Mouse (Mus musculus): ENCODE results near the gene BC048507. TPM values are rescaled to one million over a fixed set of nuclear protein-coding genes. Genes with fewer than 3 reads are reported as not detected.
"Not testable (repeated sequence)": the region's sequence is repeated elsewhere in the genome, so short reads cannot be mapped to it uniquely, and the experiment has no call there.

BC048507 gene
- not detected for polyA plus RNA-seq (2012; fragmentation: generic; extraction: Trizol)

GRCm38 (mm10) chr13:67863026-67863425, at the start of gene BC048507:
BC048507 (plus strand) TSS chr13:67863326.
- TF ChIP-seq CEBPB (IDR thresholded peaks at IDR 0.05; ENCODE audit: insufficient read depth, poor library complexity, severe bottlenecking) = no peak
- no peak for TF ChIP-seq MYOG (IDR thresholded peaks at IDR 0.05; ENCODE audit: control insufficient read depth in 1 of 3, insufficient read depth in 1 of 3, insufficient read length in 2 of 3, low read depth in 2 of 3)
- no peak for TF ChIP-seq REST (IDR thresholded peaks at IDR 0.05; ENCODE audit: insufficient read depth, insufficient read length)
- no peak for TF ChIP-seq MAX (IDR thresholded peaks at IDR 0.05; ENCODE audit: low read depth)
- no peak for TF ChIP-seq E2F4 (IDR thresholded peaks at IDR 0.05; ENCODE audit: insufficient read depth)
- TF ChIP-seq SRF (IDR thresholded peaks at IDR 0.05; ENCODE audit: control insufficient read depth, insufficient read length, low read depth) = no peak
- no peak for TF ChIP-seq POLR2A (IDR thresholded peaks at IDR 0.05; ENCODE audit: insufficient read length, low read depth)
- no peak for TF ChIP-seq USF1 (IDR thresholded peaks at IDR 0.05; ENCODE audit: low read depth)
- no peak for TF ChIP-seq TCF3 (IDR thresholded peaks at IDR 0.05; ENCODE audit: insufficient read length, low read depth)
- TF ChIP-seq TCF12 (IDR thresholded peaks at IDR 0.05; ENCODE audit: insufficient read depth, poor library complexity, severe bottlenecking) = no peak
- TF ChIP-seq MYOD1 (IDR thresholded peaks at IDR 0.05; ENCODE audit: control insufficient read depth in 1 of 3, insufficient read length in 2 of 3, low read depth in 2 of 3) = no peak
- no peak for TF ChIP-seq POLR2AphosphoS2 (IDR thresholded peaks at IDR 0.05; ENCODE audit: insufficient read length, low read depth)
- Histone ChIP-seq H3K4me2 (ENCODE audit: low read depth) (no peak within 1 kb of the TSS), H3K79me2 (ENCODE audit: control insufficient read depth, insufficient read depth) (no peaks in the 10 kb centered on the region)

GRCm38 (mm10) chr13:67813710-67814660, 49.1 kb upstream of the BC048507 start, which contains the start of gene Zfp273:
Zfp273 (plus strand) TSS chr13:67813740.
- TF ChIP-seq MYOD1 (IDR thresholded peaks at IDR 0.05; ENCODE audit: control insufficient read depth in 1 of 3, insufficient read length in 2 of 3, low read depth in 2 of 3) = no peak
- TF ChIP-seq USF1 (IDR thresholded peaks at IDR 0.05; ENCODE audit: low read depth) = no peak
- no peak for TF ChIP-seq SRF (IDR thresholded peaks at IDR 0.05; ENCODE audit: control insufficient read depth, insufficient read length, low read depth)
- TF ChIP-seq POLR2AphosphoS2 (IDR thresholded peaks at IDR 0.05; ENCODE audit: insufficient read length, low read depth) = no peak
- TF ChIP-seq TCF3 (IDR thresholded peaks at IDR 0.05; ENCODE audit: insufficient read length, low read depth) = no peak
- TF ChIP-seq CEBPB (IDR thresholded peaks at IDR 0.05; ENCODE audit: insufficient read depth, poor library complexity, severe bottlenecking) = no peak
- no peak for TF ChIP-seq REST (IDR thresholded peaks at IDR 0.05; ENCODE audit: insufficient read depth, insufficient read length)
- TF ChIP-seq MYOG (IDR thresholded peaks at IDR 0.05; ENCODE audit: control insufficient read depth in 1 of 3, insufficient read depth in 1 of 3, insufficient read length in 2 of 3, low read depth in 2 of 3) = no peak
- Histone ChIP-seq H3ac (ENCODE audit: control insufficient read depth, insufficient read length) (no peak within 1 kb of the TSS), H3K36me3 (ENCODE audit: control insufficient read depth, insufficient read depth) (no peaks in the 10 kb centered on the region), H3K4me2 (ENCODE audit: low read depth) (peak within 1 kb of the TSS; percentile 79), H3K79me2 (ENCODE audit: control insufficient read depth, insufficient read depth) (no peaks in the 10 kb centered on the region), H3K27me3 (ENCODE audit: control insufficient read depth, insufficient read depth, insufficient read length) (no peaks in the 10 kb centered on the region), H3K4me3 (peak within 1 kb of the TSS; percentile 33)

More at GRCm38 (mm10) chr13:67863026-67863425, at the start of gene BC048507:
- H3ac ChIP-seq (ENCODE audit: control insufficient read depth, insufficient read length) = no peak within 1 kb of the TSS
- no peaks in the 10 kb centered on the region for H3K27me3 ChIP-seq (ENCODE audit: control insufficient read depth, insufficient read depth, insufficient read length)
- H3K36me3 ChIP-seq (ENCODE audit: control insufficient read depth, insufficient read depth) = no peaks in the 10 kb centered on the region
- H3K4me3 ChIP-seq = no peak within 1 kb of the TSS

- Histone ChIP-seq H3ac (ENCODE audit: control insufficient read depth, insufficient read length) (no peak overlapping the region), H3K79me2 (ENCODE audit: control insufficient read depth, insufficient read depth) (no peaks in the 10 kb centered on the region), H3K36me3 (ENCODE audit: control insufficient read depth, insufficient read depth) (no peaks in the 10 kb centered on the region), H3K4me3 (no peak overlapping the region), H3K27me3 (ENCODE audit: control insufficient read depth, insufficient read depth, insufficient read length) (no peaks in the 10 kb centered on the region), H3K4me2 (ENCODE audit: low read depth) (no peak overlapping the region)
- TF ChIP-seq MAX (IDR thresholded peaks at IDR 0.05; ENCODE audit: low read depth) (no peak), REST (IDR thresholded peaks at IDR 0.05; ENCODE audit: insufficient read depth, insufficient read length) (no peak), TCF12 (IDR thresholded peaks at IDR 0.05; ENCODE audit: insufficient read depth, poor library complexity, severe bottlenecking) (no peak), MYOG (IDR thresholded peaks at IDR 0.05; ENCODE audit: control insufficient read depth in 1 of 3, insufficient read depth in 1 of 3, insufficient read length in 2 of 3, low read depth in 2 of 3) (no peak), E2F4 (IDR thresholded peaks at IDR 0.05; ENCODE audit: insufficient read depth) (no peak), POLR2A (IDR thresholded peaks at IDR 0.05; ENCODE audit: insufficient read length, low read depth) (no peak), POLR2AphosphoS2 (IDR thresholded peaks at IDR 0.05; ENCODE audit: insufficient read length, low read depth) (no peak), USF1 (IDR thresholded peaks at IDR 0.05; ENCODE audit: low read depth) (no peak), MYOD1 (IDR thresholded peaks at IDR 0.05; ENCODE audit: control insufficient read depth in 1 of 3, insufficient read length in 2 of 3, low read depth in 2 of 3) (no peak)
These were observed 44.5 kb upstream of the BC048507 start for GRCm38 (mm10) chr13:67818636-67819035.

GRCm38 (mm10) chr13:67830911-67831336, 32.2 kb upstream of the BC048507 start, which contains the start of gene Gm10037:
Gm10037 (plus strand) TSS chr13:67831106.
- Histone ChIP-seq H3K4me3 (no peak within 1 kb of the TSS), H3K4me2 (ENCODE audit: low read depth) (no peak within 1 kb of the TSS), H3ac (ENCODE audit: control insufficient read depth, insufficient read length) (no peak within 1 kb of the TSS), H3K36me3 (ENCODE audit: control insufficient read depth, insufficient read depth) (no peaks in the 10 kb centered on the region), H3K27me3 (ENCODE audit: control insufficient read depth, insufficient read depth, insufficient read length) (no peaks in the 10 kb centered on the region), H3K79me2 (ENCODE audit: control insufficient read depth, insufficient read depth) (no peaks in the 10 kb centered on the region)
- TF ChIP-seq MYOG (IDR thresholded peaks at IDR 0.05; ENCODE audit: control insufficient read depth in 1 of 3, insufficient read depth in 1 of 3, insufficient read length in 2 of 3, low read depth in 2 of 3) (no peak), E2F4 (IDR thresholded peaks at IDR 0.05; ENCODE audit: insufficient read depth) (no peak), MYOD1 (IDR thresholded peaks at IDR 0.05; ENCODE audit: control insufficient read depth in 1 of 3, insufficient read length in 2 of 3, low read depth in 2 of 3) (no peak), TCF12 (IDR thresholded peaks at IDR 0.05; ENCODE audit: insufficient read depth, poor library complexity, severe bottlenecking) (no peak), TCF3 (IDR thresholded peaks at IDR 0.05; ENCODE audit: insufficient read length, low read depth) (no peak), POLR2AphosphoS2 (IDR thresholded peaks at IDR 0.05; ENCODE audit: insufficient read length, low read depth) (no peak), CEBPB (IDR thresholded peaks at IDR 0.05; ENCODE audit: insufficient read depth, poor library complexity, severe bottlenecking) (no peak), SRF (IDR thresholded peaks at IDR 0.05; ENCODE audit: control insufficient read depth, insufficient read length, low read depth) (no peak)

GRCm38 (mm10) chr13:67833137-67833536, 30.0 kb upstream of the BC048507 start:
- H3K4me2 ChIP-seq (ENCODE audit: low read depth); H3K36me3 ChIP-seq (ENCODE audit: control insufficient read depth, insufficient read depth); H3ac ChIP-seq (ENCODE audit: control insufficient read depth, insufficient read length); H3K4me3 ChIP-seq; H3K27me3 ChIP-seq (ENCODE audit: control insufficient read depth, insufficient read depth, insufficient read length); H3K79me2 ChIP-seq (ENCODE audit: control insufficient read depth, insufficient read depth): not testable (repeated sequence)

All from myocyte (in vitro differentiated cells).